Mouse (Mus musculus) cortical plate, adult 2 months (tissue): Measurements from ENCODE around the gene Sbsn. TPM values are rescaled to one million over a fixed set of nuclear protein-coding genes. Genes with fewer than 3 reads are reported as not detected.
"Not testable (repeated sequence)": the region's sequence is repeated elsewhere in the genome, so short reads cannot be mapped to it uniquely, and the experiment has no call there.

Experiments
- H3K27ac ChIP-seq: fragments of 200-500 bp; 2 replicates; pipeline ENCODE4 v1.5.1; 2012; ENCODE audit warnings: low read length, control low read depth, inconsistent platforms; ENCODE audit not compliant: insufficient read depth
- H3K4me1 ChIP-seq: fragments of 200-500 bp; 2 replicates; pipeline ENCODE4 v1.6.1; 2011; ENCODE audit warnings: low read length; ENCODE audit not compliant: control insufficient read depth, insufficient read depth
- H3K4me3 ChIP-seq: fragments of 200-500 bp; 2 replicates; pipeline ENCODE4 v1.5.1; 2011; ENCODE audit warnings: mild to moderate bottlenecking, low read length, control low read depth; ENCODE audit not compliant: insufficient read depth
- CTCF ChIP-seq: fragments of 200-500 bp; IDR thresholded peaks from 2 replicates; pipeline ENCODE4 v1.5.1; 2011; ENCODE audit warnings: mild to moderate bottlenecking, control low read depth, low read length; ENCODE audit not compliant: insufficient read depth; ENCODE audit errors: extremely low read depth
- POLR2A ChIP-seq: fragments of 200-500 bp; IDR thresholded peaks from 2 replicates; pipeline ENCODE4 v1.6.1; 2011; ENCODE audit warnings: mild to moderate bottlenecking, low read length, control low read depth; ENCODE audit not compliant: insufficient read depth; ENCODE audit errors: extremely low read depth
- polyA plus RNA-seq: library from polyadenylated mRNA; depleted of rRNA; stranded (reverse); fragments of >200 nt; gene quantifications from 2 replicates; pipeline ENCODE4 v1.2.3, GENCODE M21; 2012

Sbsn gene
- polyA plus RNA-seq, 1 experiment = 8.4 TPM

GRCm38 (mm10) chr7:30728214-30728613, 23.1 kb upstream of the Sbsn start:
- Histone ChIP-seq H3K4me3 (peak overlapping the region; percentile 91; the same call in 1 of the 2 replicates), H3K4me1 (peaks cover 11% of the 10 kb centered on the region), H3K27ac (no peak overlapping the region)
- TF ChIP-seq POLR2A (no peak), CTCF (no peak)

DNA sequence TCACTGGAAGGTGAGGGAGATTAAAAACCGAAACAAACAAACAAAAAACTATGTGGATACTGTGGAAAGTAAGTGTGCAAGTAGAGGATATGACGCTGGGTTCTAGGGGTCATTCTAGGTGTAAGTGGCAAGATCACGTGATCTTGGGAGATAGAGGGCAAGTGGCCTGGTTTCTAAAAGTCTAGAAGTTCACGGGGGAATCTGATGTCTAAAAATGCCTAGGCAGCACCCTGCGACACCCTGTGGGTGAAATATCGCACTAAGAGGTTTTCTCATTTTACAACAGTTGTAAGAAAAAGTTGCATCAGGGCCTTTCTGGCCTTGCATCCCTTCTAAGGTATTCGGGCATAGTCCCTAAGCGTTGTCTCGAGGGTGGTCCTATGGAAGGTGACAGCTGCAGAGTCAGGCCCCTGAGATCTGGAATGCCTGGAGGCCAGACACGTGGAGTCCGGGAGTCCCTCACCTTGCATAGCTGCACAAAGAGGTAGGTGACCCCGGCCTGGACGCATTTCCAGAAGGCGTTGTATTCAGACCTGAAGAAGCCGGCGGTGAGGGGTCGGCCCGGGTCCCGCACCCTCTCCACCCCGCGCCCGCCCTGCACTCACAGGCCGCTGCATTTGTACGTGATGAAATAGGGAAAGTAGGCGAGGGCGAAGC, 22.4 kb upstream of the Sbsn start:
- TF ChIP-seq POLR2A = no peak
- TF ChIP-seq CTCF = peak; percentile 2; the same call in 1 of the 2 replicates
- peaks cover 11% of the 10 kb centered on the region for H3K4me1 ChIP-seq
- peak overlapping the region; percentile 33; the same call in 1 of the 2 replicates for H3K27ac ChIP-seq
- peak overlapping the region; percentile 91 for H3K4me3 ChIP-seq

DNA sequence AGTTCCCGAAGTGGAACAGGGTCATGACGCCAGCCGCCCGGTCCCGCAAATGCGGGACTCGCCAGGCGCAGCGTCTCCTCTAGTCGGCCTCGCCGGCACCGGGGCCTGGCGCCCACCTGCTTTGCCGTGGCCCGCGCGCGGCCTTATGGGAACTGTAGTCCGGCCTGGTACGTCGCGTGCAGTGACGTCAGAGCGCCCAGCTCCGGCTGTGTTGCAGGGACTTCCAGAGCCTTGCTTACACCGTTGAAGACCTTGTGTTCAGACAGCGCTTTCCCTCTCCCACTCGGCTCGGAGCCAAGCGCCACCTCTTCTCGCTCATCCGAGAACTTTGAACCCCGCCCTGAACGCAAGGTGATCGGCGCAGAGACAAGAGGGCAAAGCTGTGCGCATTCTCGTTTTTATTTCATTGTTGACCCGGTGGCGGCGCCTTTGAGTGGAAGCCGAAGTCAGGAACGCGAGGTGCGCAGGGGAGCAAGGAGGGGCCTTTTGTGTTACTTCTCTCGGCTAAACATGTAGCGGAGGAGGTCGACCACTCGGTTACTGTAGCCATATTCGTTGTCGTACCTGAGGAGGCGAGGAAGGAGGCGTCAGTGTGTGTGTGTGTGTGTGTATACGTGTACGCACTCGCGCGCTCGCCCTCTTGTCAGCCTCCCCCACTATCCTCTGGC, 21.7 kb upstream of the Sbsn start, which contains the start of gene Tmem147:
Gene Tmem147 (minus strand): TSS at position 145 of the 668 bp plus-strand sequence.
- peak within 1 kb of the TSS; percentile 91 for H3K4me3 ChIP-seq
- TF ChIP-seq CTCF (no peak), POLR2A (peak; percentile 76; the same call in 1 of the 2 replicates)
- H3K27ac ChIP-seq = peak within 1 kb of the TSS; percentile 56
- H3K4me1 ChIP-seq = peaks cover 11% of the 10 kb centered on the region

DNA sequence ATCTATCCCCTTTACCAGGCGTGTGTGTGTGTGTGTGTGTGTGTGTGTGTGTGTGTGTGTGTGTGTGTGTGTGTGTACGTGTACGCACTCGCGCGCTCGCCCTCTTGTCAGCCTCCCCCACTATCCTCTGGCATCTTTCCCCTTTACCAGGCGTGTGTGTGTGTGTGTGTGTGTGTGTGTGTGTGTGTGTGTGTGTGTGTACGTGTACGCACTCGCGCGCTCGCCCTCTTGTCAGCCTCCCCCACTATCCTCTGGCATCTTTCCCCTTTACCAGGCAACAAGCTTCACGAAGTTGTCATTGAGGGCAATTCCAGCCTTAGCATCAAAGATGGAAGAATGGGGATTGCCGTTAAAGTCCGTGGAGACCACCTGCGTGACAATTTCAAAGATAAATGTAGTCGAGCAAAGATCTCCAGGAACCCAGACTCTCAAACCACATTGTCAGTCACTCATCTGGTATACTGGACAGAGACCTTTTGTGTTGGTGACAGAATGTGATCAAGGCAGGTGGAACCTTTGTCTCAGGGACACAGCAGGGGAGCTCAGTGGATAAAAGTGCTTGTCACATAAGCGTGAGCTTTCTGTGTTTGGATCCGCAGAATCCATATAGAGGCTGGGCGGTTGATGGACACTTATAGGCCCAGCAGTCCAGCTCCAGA, 21.1 kb upstream of the Sbsn start:
- peak overlapping the region; percentile 56 for H3K27ac ChIP-seq
- H3K4me1 ChIP-seq = peaks cover 11% of the 10 kb centered on the region
- H3K4me3 ChIP-seq = peak overlapping the region; percentile 91

DNA sequence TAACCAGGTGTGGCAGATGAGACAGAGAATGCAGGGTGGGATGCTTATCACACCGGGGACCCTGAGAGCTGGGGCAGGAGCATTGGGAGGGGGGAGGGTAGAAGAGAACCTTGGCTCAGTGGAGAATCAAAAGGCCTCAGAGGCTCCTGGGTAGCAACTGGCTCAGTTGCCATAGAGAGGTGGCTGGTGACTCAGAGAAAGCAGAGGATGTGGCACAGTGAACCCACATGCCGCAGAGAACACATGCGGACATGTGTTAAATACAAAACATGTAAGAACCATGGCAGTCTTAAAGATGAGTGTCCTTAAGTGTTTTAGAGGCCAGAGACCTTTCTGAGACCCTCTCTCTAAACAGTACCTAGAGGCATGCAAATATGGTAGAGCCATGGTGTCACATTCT, 15.1 kb upstream of the Sbsn start:
- H3K4me3 ChIP-seq = no peak overlapping the region
- no peak overlapping the region for H3K27ac ChIP-seq
- no peak for TF ChIP-seq CTCF
- TF ChIP-seq POLR2A = no peak
- H3K4me1 ChIP-seq = 0 out of 2 replicates have a peak, but pooled peaks cover 3% of the 10 kb centered on the region

DNA sequence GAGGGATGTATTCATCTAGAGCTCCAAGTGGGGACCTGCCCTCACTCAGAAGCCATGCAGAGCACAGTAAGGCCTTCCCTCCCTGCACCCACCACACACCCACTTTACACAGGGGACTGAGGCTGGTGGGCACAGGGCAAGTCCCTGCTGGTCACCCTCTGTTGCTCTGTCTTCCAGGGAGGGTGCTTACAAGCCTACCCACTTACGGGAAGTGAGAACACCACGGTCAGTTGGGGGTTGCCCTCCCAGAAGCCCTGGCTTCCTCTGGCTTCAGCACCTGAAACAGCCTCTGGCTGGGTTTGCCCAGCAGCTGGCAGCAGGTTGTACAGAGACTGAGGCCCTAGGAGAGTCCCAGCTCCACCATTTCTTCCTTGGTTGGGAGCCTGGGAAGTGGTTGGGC, 8.7 kb upstream of the Sbsn start:
- not testable (repeated sequence) for H3K4me1 ChIP-seq, H3K4me3 ChIP-seq, H3K27ac ChIP-seq

- H3K4me1 ChIP-seq, H3K4me3 ChIP-seq, H3K27ac ChIP-seq: not testable (repeated sequence)
Observed at GRCm38 (mm10) chr7:30743617-30744016, 7.7 kb upstream of the Sbsn start, which contains the start of gene Gapdhs. TSS of gene Gapdhs (minus strand) at chr7:30743681.

GRCm38 (mm10) chr7:30744022-30744598, 7.2 kb upstream of the Sbsn start:
- Histone ChIP-seq H3K4me3 (no peak overlapping the region), H3K27ac (no peak overlapping the region), H3K4me1 (no peaks in the 10 kb centered on the region)
- TF ChIP-seq POLR2A = no peak
- TF ChIP-seq CTCF = no peak

DNA sequence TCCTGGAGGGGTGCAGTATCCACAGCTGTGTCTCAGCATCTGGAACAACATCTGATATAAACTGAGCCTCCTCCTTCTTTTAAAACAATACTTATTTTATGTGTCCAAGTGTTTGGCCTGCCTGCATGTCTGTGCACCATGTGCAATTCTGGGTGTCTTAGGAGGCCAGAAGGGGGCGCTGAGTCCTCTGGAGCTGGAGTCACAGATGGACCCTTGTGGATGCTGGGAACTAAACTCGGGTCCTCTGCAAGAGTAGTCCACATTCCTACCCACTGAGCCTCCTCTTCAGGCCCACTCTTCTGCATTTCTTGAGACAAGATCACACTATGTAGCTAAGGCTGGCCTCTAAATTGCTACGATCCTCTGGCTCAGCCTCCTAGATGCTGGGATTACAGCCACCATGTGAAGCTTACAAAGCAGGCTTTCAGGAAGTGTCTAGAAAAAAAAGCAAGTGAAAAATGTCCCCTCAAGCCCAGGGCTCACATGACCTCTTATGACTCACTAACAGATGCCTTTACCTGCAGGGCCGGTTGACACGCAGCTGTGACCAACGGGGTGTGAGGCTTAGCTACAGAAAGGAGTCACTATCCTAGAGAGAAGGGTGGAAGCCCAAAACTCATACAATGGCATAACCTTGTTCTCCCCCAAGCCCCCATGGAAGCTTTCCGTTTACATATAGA, 3.6 kb upstream of the Sbsn start:
- H3K27ac ChIP-seq = no peak overlapping the region
- H3K4me3 ChIP-seq = no peak overlapping the region
- H3K4me1 ChIP-seq = no peaks in the 10 kb centered on the region
- TF ChIP-seq POLR2A (no peak), CTCF (no peak)
